Mouse (Mus musculus) small intestine, adult 2 months (tissue): Measurements from ENCODE around the gene Anxa4. TPM values are rescaled to one million over a fixed set of nuclear protein-coding genes. Genes with fewer than 3 reads are reported as not detected.

Source experiments
- H3K27ac ChIP-seq: fragments of 200-500 bp; 2 replicates; pipeline ENCODE4 v1.5.1; 2012; ENCODE audit warnings: low read depth, low read length, control low read depth, inconsistent platforms; ENCODE audit not compliant: insufficient read depth
- H3K27me3 ChIP-seq: fragments of 200-500 bp; 2 replicates; pipeline ENCODE4 v1.6.1; 2012; ENCODE audit warnings: mild to moderate bottlenecking, moderate library complexity, low read length, inconsistent platforms; ENCODE audit not compliant: control insufficient read depth, insufficient read depth
- H3K36me3 ChIP-seq: fragments of 200-500 bp; 2 replicates; pipeline ENCODE4 v1.6.1; 2012; ENCODE audit warnings: mild to moderate bottlenecking, low read length, control low read depth, inconsistent platforms; ENCODE audit not compliant: control insufficient read depth, insufficient read depth
- H3K4me1 ChIP-seq: fragments of 200-500 bp; 2 replicates; pipeline ENCODE4 v1.6.1; 2012; ENCODE audit warnings: low read length, inconsistent platforms, mixed read lengths; ENCODE audit not compliant: control insufficient read depth, insufficient read depth, insufficient read length
- H3K4me3 ChIP-seq: fragments of 200-500 bp; 2 replicates; pipeline ENCODE4 v1.5.1; 2012; ENCODE audit warnings: low read depth, mild to moderate bottlenecking, control low read depth, inconsistent platforms, low read length, moderate library complexity
- CTCF ChIP-seq: fragments of 200-500 bp; IDR thresholded peaks from 2 replicates; pipeline ENCODE4 v1.5.1; 2012; ENCODE audit warnings: low read depth, mild to moderate bottlenecking, control low read depth, inconsistent platforms, low read length, moderate library complexity, mixed read lengths; ENCODE audit not compliant: insufficient replicate concordance, insufficient read length; ENCODE audit errors: extremely low read depth
- POLR2A ChIP-seq: fragments of 200-500 bp; IDR thresholded peaks from 2 replicates; pipeline ENCODE4 v1.6.1; 2012; ENCODE audit warnings: low read depth, mild to moderate bottlenecking, control low read depth, inconsistent platforms, low read length, moderate library complexity
- WGBS: fragments of 180-500 bp; shearing (Covaris S2); methylation state at CpG from one replicate; pipeline ENCODE4 v1.1.7; 2018; 5-methylcytosine and 5-hydroxymethylcytosine counted together
- polyA plus RNA-seq: library from polyadenylated mRNA; depleted of rRNA; stranded (reverse); fragments of >200 nt; gene quantifications from 2 replicates; pipeline ENCODE4 v1.2.3, GENCODE M21; 2012

The Anxa4 gene
- polyA plus RNA-seq, 1 experiment: 634 TPM

DNA sequence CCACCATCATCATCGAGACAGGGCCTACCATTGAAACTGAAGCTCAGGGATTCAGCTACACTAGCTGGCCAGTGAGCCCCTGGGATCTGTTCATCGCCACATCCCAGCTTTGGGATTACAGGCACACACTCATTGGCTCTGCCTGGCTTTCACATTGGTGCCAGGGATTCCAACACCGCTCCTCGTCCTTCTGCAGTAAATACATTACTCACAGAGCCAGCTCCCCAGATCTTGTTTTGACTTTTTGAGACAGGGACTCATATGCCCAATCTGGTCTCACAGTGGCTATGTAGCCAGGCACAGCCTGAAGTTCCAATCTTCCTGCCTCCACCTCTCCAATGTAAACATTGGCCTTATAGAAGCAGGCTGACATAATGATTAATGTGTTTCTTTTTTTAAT, 57.1 kb downstream of the Anxa4 start:
- no peak for TF ChIP-seq CTCF
- no peak for TF ChIP-seq POLR2A
- no peaks in the 10 kb centered on the region for H3K4me1 ChIP-seq
- peaks cover 33% of the 10 kb centered on the region for H3K36me3 ChIP-seq
- no peaks in the 10 kb centered on the region for H3K27me3 ChIP-seq
- 89% methylated on average over 4 of the region's 4 CpGs for WGBS
- no peak overlapping the region for H3K27ac ChIP-seq
- no peak overlapping the region for H3K4me3 ChIP-seq

DNA sequence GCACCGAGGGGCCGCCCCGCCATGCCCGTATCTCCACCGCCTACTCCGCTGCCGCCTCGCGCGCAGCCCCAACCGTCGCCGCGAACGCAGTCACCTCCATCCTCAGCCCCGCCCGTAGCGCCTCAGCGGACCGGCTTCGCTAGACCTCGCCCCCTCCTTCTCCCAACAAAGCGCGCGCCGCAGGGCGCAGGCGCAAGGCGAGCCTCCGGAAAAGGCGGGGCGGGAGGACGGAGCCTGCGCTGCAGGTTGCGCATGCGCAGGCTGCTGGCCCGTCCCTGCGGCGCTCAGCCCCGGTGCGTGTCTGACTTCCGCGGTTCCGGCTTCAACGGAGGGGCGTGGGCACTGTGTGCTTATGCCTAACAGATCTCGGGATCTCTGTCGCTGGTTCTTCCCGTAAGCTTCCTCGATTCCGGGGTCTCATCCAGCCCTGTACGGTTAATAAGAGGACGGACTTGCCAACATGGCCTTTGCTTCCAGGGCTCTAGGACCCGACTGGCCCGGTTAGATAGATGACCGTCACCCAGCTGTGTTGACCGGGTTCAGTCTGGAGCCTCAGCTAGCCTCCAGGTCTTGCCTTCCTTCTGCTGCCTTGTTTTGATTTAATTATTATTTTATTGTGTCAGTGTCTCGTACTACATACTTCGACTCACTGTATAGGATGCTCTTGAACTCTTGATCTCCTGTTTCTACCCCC, 60.1 kb downstream of the Anxa4 start, which contains the start of gene Gmcl1:
TSS of gene Gmcl1 (minus strand) at position 201 of the 694 bp plus-strand sequence.
- under 1% methylated on average over 59 of the region's 59 CpGs for WGBS
- H3K27ac ChIP-seq: peak within 1 kb of the TSS; percentile 51
- peaks cover 10% of the 10 kb centered on the region for H3K36me3 ChIP-seq
- no peaks in the 10 kb centered on the region for H3K4me1 ChIP-seq
- TF ChIP-seq POLR2A (peak; percentile 77), CTCF (0 out of 2 replicates have a peak, but pooled peaks have one; percentile 12)
- H3K27me3 ChIP-seq: no peaks in the 10 kb centered on the region
- H3K4me3 ChIP-seq: peak within 1 kb of the TSS; percentile 83

DNA sequence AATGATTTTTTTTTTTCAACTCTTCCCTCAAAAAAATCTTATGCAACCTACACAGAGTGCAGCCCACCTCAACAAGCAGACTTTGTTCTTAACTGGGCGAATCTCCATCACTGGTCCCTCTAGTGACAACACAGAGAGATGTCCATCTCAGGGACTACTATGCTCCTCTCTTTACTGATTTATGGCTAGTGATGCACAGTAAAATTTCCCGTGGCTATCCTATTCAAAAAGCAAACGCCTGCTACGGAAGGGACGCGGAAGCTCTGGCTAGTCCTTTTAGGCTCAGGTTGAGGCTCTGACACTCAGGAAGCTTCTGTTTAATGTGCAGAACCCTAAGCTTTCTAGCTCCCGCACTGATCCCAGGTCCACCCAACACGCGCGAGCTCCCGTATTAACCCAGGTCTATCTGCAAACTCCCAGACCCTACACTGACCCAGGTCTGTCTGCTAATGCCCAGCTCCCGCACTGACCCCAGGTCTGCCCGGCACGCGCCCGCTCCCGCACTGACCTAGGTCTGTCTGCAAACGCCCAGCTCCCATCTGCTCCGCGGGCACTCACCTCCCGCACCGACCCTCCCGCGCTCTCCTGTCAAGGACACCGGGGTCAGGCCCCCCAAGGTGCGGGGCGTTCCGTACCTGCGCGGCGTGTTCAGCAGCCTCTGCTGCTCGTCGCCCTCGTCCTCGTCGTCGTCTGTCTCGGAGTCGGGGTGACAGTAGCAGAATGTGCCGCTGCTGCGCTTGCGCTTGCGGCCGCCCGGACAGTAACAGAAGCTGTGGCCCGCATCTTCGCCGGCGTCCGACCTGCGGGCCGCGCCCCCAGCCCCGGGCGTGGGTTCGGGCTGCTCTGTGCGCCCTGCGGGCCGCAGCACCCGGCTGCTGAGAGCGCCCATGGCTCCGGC, 60.9 kb downstream of the Anxa4 start:
- TF ChIP-seq POLR2A: no peak
- no peak for TF ChIP-seq CTCF
- Histone ChIP-seq H3K4me3 (peak overlapping the region; percentile 83), H3K4me1 (peaks cover under 1% of the 10 kb centered on the region; the same call in 1 of the 2 replicates), H3K27me3 (no peaks in the 10 kb centered on the region), H3K27ac (peak overlapping the region; percentile 51), H3K36me3 (peaks cover 7% of the 10 kb centered on the region)
- under 1% methylated on average over 62 of the region's 62 CpGs for WGBS

DNA sequence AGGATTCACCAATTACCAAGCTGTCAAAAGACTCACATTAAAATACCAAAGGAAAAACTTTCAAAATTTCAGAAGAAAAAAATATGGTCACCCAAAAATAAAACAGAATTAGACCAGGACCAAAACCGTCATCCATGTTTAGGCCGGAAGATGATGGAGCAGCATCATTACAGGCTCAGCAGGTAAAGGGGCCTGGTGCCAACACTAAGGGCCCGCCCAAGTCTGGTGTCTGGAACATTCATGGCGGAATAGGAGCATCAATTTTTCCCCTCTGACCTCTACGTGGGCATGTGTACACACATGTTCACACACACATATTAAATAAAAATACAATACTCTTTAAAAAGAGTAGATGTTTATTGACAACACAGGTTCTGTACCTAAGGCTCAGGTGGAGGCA, 64.7 kb downstream of the Anxa4 start:
- Histone ChIP-seq H3K36me3 (peaks cover 9% of the 10 kb centered on the region), H3K4me3 (no peak overlapping the region), H3K4me1 (peaks cover 2% of the 10 kb centered on the region; the same call in 1 of the 2 replicates), H3K27ac (no peak overlapping the region), H3K27me3 (no peaks in the 10 kb centered on the region)
- no peak for TF ChIP-seq CTCF
- no peak for TF ChIP-seq POLR2A
- whole genome bisulfite sequencing: 90% methylated on average over 5 of the region's 5 CpGs

DNA sequence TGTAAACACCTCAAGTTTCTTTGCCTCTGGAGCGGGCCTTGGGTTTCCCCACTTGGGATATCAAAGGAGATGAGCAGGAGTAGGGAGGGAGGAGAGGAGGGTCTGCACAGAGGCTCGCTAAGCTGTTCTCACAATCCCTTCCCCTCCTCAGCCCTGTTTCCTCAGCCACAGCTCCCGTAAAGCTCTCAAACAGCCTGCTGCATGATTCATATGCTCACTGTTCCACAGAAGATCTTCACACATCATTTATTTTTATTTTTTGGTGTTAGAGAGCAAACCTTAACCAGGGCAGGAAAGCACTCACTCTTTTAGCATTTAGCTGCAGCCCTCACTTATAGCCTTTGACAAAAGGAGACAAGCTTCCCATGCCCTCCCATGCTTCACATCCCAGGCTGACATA, 71.4 kb downstream of the Anxa4 start:
- H3K36me3 ChIP-seq: peaks cover 21% of the 10 kb centered on the region
- no peaks in the 10 kb centered on the region for H3K27me3 ChIP-seq
- H3K27ac ChIP-seq: no peak overlapping the region
- no peak overlapping the region for H3K4me3 ChIP-seq
- 92% methylated on average over 3 of the region's 3 CpGs for WGBS
- TF ChIP-seq CTCF: no peak
- TF ChIP-seq POLR2A: no peak
- H3K4me1 ChIP-seq: no peaks in the 10 kb centered on the region

DNA sequence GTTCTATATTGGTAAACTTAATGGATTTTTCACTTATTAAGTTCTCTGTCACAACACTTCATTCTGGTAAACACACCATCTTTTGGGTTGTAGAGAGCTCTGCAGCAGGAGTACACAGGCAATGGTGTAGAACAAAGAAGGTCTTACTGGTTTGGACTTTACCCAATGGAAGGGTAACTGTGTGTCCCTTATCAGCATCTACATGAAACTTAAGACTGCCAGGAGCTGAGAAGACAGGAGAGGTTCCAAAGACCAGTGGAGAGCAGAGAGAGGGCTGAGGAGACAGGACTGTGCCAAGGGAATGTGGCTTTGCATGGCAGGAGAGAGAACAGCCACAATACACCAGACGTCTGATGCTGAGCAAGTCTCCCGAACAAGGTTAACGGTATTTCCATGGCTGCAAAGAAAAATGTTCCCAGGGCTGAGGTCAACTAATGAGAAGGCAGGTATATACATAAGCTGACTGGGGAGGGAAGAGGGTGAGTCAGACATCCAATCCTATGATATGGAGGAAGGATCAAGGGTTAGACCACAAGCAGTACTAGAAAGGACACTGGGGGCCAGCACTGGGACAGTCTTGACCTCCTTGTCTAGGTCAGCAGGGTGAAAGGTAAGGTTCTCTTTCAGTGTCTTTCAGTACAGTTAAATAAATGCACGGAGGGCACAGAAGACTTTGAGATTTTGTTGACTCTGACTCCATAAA, 85.2 kb downstream of the Anxa4 start:
- Histone ChIP-seq H3K27me3 (no peaks in the 10 kb centered on the region), H3K4me3 (no peak overlapping the region), H3K36me3 (peaks cover 29% of the 10 kb centered on the region), H3K27ac (peak overlapping the region; percentile 92), H3K4me1 (peaks cover 7% of the 10 kb centered on the region; the same call in 1 of the 2 replicates)
- 26% methylated on average over 4 of the region's 4 CpGs for WGBS
- TF ChIP-seq POLR2A (no peak), CTCF (no peak)

DNA sequence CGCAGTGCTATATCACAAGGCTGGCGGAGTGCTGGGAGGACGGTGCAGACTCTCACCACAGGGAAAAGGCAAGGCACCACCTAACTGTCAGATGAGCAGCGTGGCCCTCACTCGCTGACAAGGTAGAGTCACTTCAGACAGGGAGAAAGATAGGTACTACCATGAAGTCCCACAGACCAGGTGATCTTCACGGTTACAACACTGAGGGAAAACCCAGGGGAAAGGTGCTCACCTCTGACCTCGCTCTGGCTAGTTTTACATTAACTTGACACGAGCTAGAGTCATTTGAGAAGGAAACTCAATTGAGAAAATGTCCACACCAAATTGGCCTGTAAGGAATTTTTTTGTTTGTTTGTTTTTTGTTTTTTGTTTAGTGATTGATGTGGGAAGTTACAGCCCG, 90.8 kb downstream of the Anxa4 start:
- Histone ChIP-seq H3K36me3 (peaks cover 44% of the 10 kb centered on the region), H3K27me3 (no peaks in the 10 kb centered on the region), H3K4me3 (no peak overlapping the region), H3K4me1 (peaks cover 7% of the 10 kb centered on the region), H3K27ac (no peak overlapping the region)
- TF ChIP-seq CTCF: no peak
- TF ChIP-seq POLR2A: no peak
- WGBS: 80% methylated on average over 9 of the region's 9 CpGs
